Mouse (Mus musculus): ENCODE measurements around the gene Baiap2. TPM values are rescaled to one million over a fixed set of nuclear protein-coding genes. Genes with fewer than 3 reads are reported as not detected.

The Baiap2 gene
- total RNA-seq, 2 experiments from 2014 or later, result 4.4 to 12.0 TPM

DNA sequence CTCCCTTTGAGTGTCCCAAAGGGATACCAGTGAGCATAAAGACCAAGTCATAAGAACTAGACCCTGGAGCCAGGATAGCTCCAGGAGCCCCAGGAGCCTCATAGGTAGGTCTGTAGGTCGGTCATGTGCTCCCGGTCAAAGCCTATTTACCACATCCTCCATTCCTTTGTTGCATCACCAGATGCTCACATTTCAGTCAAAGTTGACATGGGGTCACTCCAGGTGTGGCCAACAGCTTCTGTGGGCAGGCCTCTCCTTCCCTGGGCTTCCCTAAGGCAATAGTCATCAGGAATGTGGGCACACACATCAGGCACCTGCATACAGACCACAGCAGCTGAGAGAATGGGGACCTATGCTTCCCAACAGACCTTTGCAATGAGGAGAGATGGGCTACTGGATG lies 25.3 kb downstream of the Baiap2 start:
- no peak for DNase-seq
- intact Hi-C loops (cut with DNase I), result no loop called here

DNA sequence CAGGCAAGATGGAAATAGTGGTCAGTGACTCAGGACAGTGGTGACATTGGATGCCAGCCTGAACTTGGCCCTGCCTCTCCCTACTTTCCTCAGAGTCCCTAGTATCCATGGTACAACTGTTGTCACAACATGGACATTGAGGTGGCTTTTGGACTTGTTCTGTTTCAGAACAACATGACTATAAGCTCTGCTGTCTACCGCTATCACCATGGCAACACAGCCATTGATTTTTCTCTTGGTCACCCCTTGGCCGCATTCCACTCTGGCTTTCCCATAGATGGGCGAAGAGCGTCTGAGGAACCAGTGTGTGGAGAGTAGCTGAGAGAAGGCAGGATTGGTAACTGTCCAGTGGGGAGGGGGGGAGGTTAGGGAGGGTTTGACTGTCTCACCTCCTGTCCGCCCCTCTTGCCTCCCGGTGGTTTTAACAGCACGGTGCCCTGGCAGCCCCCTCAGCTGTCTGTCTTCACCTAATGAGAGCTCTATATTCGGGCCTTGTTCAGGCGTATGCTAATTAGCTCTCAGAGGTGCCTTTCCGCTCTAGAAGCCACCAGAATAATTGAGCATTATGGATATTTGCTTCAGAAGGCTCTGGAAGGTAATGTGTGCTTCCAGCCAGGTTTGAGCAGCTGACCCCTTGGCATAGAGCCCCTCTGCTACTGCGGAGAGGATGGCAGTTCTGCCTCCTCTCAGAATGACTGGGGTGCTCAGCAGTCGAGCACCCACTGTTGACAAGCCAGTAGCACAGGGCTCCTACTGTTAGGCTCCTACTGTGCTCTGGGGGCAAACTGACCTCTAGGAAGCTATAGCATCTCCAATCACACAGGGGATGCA lies 27.7 kb downstream of the Baiap2 start:
- intact Hi-C loops (cut with DNase I), result no loop called here
- no peak for DNase-seq

DNA sequence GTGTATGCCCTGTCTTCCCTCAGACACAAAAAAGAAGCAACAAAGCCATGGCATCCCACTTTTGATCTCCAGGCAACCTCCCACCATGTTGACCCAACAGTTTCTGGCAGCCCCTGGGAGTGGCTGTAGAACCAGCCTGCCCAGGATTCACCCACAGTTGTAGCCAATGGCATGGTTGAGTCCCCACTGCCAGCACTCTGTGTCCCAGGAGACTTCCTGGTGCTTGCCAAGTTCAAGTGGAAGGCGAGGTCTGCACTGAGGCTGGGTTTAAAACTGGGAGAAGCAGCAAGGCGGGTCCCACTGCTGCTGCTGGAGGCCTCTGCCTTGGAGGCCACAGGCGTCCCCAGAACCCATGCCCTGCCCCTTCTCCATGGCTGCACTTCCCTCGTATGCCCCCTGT lies 31.2 kb downstream of the Baiap2 start:
- no peak for DNase-seq
- intact Hi-C loops (cut with DNase I), result no loop called here

DNA sequence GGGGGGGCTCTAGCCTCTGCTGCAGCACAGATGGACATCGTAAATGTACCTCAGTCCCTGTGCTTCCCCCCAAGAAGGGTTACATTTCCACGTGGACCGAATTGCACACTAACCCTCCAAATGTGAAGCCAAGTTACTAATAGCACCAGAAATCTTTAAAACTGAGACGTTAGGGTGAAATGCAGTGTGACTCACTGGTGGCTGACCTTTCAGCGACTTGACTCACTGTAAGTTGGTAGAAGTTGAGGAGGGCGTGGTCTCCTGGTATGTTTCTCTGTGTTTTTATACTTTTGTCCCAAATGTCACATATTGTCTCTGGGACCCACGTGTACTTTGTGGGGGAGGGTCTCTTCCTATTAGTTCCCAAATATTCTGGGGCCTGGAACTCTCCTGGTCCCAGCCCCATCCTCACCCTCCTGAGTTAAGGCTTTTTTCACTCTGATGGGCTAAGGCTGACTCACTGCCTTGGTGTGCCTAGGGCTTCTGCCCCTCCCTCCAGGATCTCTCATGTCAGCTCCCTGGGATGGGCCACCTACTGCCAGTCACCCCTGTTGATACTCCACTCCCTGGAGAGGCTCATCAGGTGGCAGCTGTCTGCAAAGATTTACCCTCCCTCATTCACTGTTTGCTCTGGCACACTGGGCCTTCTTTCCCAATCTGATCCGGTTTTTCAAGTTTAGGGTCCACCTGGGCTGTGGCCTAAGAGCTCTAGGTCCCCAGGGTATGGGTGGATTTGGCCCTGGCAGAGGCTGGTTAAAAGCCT lies 33.4 kb downstream of the Baiap2 start:
- intact Hi-C loops (cut with DNase I), result no loop called here

DNA sequence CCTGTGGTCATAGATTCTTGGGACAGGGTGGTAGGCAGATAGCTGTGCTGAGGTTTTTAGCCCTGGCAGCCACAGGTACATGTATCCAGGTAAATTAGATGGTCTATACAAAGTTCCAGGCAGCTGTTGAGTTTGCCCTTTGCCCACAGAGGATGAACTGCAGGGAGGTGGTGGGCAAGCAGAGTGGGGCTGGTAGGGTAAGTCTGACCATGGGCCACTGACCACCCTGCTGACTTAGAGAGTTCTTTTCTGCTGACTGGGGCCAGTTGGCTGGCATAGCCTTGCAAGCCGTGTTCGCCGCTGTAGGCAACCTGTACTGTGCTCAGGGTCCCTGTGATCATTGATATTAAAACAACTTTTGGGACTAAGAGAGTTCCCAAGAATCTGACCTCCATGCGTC lies 36.1 kb downstream of the Baiap2 start:
- intact Hi-C loops (cut with DNase I), result no loop called here
- DNase-seq, result no peak

More for the DNA sequence above, 33.4 kb downstream of the Baiap2 start:
- DNase-seq, result no peak

DNA sequence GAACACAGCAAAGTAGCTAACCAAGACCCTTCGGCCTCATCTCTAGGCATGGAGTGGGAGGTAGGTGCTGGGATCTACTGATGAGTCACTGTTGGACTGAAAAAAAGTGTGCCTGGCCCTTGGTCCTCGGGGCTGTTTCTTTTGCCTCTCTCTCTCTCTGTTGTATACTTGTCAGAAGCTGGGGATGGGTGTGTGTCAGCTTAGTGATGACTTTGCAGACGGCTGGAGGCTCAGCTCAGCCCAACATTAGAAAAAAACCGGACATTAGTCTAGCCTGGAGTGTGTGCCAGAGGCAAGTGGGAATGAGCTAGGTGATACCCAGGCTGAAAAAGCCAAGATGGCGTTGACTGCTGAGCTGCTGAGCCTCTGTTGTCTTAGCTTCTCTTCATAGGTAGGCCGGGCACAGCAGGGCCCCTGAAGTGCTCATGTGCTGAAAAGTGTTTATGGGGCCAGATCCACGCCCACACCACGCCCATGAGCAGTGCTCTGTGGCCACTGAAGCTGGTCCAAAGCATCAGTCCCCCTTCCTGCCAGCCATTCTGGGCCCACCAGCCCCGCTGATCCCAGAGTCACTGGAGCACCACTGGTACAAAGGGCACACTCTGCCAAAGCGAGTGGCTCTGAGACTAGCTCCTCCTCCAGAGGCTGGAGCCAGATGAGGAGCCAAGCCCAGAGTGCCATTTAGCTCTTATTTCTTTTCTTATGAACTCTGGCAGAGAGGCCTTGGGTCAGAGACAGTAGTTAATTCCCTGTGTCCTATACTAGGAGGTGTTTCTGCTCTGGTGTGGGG lies 37.2 kb downstream of the Baiap2 start:
- intact Hi-C loops (cut with DNase I), result no loop called here
- no peak for DNase-seq

DNA sequence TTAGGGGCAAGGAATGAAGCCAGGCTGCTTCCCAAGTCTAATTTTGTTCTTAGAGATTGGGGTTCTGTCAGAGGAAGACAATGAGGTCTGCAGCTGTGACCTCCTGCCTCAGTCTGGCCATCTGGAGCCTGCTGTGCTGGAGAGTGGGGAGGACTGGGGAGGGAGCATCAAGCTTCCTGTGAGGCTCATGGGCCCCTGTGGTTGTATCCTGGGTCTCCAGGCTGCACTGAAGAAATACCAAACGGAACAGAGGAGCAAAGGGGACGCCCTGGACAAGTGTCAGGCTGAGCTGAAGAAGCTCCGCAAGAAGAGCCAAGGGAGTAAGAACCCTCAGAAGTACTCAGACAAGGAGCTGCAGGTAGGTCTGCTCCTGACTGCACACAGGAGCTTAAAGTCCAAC lies 39.2 kb downstream of the Baiap2 start:
- intact Hi-C loops (cut with DNase I), result no loop called here

DNA sequence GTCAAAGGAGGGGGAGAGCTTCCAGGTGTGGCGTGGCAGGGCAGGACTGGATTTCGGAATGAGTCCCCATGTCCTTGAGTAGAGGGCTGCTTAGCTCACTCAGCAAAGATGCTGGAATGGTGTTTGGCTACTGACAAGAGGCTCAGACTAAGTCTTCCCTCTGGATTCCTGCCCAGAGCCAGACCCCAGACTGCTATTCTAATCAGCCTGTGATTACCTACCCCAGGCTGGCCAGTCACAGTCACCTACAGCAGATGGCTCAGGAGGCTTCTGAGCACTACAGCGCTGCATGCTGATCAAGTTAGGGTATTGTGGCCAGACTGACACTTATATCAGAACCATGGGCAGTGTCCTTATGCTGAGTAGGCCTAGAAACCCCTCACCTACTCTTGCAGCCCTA lies 39.7 kb downstream of the Baiap2 start:
- intact Hi-C loops (cut with DNase I), result no loop called here
- no peak for DNase-seq

More for the DNA sequence above, 39.2 kb downstream of the Baiap2 start:
- DNase-seq, result no peak

DNA sequence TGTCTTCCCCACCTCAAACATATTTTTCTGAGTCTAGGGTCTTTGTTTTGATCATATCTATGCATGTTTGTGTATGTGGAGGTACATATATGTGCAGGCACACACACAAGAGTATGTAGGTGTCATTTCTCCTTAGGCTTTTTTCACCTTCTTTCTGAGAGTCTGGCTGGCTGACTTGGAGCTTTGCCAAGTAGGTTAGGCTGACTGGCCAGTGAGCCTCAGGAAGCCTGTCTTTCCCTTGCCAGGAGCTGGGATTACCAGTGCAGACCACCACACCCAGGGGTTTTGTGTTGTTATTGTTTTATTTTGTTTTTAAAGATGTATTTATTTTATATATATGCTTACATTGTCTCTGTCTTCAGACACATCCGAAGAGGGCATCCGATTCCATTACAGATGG lies 40.6 kb downstream of the Baiap2 start:
- intact Hi-C loops (cut with DNase I), result no loop called here
- DNase-seq, result no peak

DNA sequence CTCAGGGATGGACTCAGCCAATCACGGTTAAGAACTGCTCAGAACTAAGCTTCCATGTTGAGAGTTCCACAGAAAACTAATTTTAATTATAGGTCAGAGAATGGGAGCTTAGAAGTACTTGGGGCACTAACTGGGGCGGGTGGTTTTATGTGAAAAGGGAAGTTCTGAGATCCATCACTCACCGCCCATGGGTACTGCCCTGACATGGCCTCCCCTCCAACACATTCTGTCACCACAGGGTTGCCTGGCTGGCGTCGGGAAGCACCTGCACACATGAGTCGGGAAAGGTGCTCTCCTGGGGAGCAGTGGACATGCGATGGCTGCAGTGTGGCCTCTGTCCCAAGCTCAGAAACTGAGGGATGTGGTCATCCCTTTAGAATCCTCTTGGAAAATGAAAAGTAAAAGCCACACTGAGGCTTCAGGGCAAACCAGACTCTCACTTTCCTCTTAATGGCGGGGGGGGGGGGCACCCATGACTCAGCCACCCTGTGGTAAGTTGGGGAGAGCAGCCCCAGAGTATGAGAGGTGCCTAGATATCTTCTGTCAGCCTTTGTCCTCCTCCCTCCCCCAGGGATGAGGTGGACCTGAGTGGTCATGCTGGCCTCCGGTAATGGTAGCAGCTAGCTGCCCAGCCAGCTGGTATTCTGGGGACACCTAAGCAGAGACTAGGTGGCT lies 44.3 kb downstream of the Baiap2 start:
- no peak for DNase-seq
- intact Hi-C loops (cut with DNase I), result no loop called here

DNA sequence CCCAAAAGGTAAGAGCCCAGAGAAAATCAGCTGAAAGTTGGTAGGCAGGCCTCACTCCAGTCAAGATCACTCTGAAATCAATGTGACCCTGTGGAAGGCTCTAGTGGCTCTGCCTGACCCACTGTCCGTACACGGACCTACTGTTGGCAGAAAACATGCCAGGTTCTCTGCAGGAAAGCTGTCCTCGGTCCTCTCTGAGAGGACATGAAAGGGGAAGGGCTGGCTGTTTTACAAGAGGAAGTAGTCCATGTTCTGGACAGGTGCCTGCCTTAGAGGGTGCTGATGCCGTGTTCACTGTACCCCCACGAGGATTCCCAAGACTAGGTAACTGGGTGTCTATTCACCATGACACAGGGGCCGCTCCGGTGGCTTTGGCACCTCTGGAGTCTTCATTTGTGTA lies 45.3 kb downstream of the Baiap2 start:
- DNase-seq, result no peak
- intact Hi-C loops (cut with DNase I), result no loop called here

DNA sequence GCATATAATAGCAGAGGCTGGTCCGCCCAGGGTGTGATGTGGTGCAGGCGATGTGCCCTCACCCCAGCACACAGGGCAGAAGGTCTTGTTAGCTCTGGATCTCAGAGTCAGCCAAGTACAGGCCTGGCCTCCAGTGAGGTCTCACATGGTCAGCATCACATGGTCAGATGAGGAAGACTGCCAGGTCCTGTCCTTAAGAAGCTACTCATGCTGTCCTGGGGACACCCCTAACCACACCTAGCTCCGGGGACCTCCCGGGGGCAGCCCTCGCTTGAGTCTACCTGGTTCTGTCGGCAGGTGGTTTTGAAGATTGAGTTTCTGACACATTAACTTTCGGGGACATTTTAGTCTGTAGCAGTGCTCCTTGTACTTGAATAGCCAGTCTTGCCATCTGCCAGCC lies 45.8 kb downstream of the Baiap2 start:
- intact Hi-C loops (cut with DNase I), result no loop called here
- DNase-seq, result peak in 1 of 2 experiments; percentile 28

DNA sequence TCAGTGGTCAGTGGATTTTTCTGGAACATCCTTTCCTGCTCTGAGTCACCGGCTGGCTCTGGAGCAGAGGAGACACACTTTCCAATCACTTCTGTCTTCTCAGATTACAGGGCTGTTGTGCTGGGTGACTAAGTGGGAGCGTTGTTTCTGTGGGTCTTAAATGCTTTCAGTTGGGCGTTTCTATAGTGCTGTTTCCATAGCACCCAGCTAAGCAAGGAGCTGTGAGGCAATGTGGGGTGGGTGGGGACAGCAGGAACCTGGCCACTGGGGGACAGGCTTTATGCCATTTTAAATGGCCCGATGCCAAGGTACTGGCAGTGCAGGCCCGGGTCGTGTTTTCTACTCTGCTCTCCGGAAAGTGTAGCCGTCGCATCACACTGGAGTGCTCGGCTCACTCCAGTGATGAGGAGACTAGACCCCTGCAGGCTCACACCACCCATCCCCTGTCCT lies 46.6 kb downstream of the Baiap2 start:
- intact Hi-C loops (cut with DNase I), result no loop called here
- DNase-seq, result peak; percentile 32 to 44

DNA sequence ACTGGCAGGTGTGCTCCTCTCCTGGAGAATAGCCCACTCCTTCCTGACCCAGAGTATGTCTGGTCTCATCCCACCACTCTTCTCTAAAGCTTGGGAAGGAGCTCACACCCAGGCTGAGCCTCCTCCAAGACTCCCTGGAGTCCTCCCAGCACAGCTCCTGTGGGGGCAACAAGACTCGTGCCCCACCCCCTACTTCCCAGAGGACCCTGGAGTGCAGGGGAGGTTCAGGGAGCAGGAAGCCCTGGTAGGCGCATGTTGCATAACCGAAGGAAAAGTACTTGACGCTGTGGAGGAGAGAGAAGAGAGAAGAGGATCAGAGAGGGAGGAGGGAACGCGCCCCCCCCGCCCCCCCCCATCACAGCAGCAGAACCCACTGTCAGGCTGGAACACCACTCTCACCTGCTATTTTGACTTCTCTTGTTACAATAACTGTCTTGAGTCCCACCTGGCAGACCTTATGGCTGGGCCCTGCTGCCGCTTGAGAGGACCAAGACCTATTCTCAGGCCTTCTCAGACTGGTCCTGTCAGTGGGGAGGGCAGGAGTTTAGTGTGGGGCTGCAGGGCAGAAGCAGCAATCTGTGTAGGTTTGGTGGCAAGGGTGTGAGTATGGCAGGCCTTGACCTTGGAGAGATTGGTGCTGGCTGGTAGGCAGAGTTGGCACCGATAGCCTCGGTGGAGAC lies 48.2 kb downstream of the Baiap2 start:
- intact Hi-C loops (cut with DNase I), result loop anchor here (1.0 to 5.0 kb wide), 3 partner anchors 55 to 488 kb away; no protein-coding TSS in a partner anchor
- no peak for DNase-seq

DNA sequence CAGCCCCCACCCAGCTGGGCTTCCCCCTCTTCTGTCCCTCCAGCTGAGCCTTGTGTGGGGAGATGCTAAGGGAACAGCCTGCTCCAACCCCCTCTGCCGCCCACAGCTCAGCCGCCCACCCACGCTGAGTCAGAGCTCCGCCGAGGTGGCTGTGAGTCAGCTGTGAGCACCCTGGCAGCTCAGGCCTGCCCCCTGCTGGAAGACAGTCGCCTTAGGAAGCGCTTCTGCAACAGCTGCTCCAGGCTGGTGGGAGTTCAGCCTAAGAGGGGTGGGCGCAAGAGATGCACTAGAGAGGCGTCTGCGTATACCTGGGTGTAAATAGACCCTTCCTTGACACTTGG lies 48.7 kb downstream of the Baiap2 start:
- intact Hi-C loops (cut with DNase I), result loop anchor here (1.0 to 5.0 kb wide), 3 partner anchors 56 to 489 kb away; no protein-coding TSS in a partner anchor
- peak; percentile 92 to 94 for DNase-seq

DNA sequence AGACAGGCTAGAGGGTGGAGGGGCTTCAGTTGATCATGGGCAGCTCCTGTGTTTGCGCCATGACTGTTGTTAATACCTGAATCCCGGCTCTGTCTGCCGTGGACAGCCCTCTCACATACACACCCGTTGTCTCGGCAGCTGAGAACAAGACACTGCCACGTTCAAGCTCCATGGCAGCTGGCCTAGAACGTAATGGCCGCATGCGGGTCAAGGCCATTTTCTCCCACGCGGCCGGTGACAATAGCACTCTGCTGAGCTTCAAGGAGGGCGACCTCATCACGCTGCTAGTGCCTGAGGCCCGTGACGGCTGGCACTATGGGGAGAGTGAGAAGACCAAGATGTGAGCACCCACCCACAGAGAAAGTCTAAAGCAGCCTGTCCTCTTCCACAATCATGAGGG lies 54.8 kb downstream of the Baiap2 start:
- no peak for DNase-seq
- intact Hi-C loops (cut with DNase I), result no loop called here

DNA sequence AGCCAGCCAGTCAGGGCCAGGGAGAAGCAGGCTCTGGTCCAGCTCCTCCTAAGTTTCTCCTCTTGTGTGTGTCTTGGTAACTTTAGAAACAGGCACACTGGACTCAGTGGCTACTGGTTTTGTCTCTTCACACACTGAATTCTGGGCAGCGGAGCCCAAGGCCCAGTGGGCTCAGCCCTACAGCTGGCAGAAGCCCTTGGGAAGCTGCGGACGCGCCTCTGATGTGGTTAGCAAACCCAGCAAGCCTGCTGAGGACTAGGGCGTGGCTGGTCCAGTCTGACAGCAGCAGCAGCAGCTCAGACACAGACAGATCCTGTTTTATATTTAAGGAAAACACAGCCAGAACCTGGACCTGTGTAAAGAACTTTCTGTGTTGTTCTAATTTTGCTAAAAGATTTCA lies 59.5 kb downstream of the Baiap2 start:
- DNase-seq, result no peak
- intact Hi-C loops (cut with DNase I), result no loop called here

DNA sequence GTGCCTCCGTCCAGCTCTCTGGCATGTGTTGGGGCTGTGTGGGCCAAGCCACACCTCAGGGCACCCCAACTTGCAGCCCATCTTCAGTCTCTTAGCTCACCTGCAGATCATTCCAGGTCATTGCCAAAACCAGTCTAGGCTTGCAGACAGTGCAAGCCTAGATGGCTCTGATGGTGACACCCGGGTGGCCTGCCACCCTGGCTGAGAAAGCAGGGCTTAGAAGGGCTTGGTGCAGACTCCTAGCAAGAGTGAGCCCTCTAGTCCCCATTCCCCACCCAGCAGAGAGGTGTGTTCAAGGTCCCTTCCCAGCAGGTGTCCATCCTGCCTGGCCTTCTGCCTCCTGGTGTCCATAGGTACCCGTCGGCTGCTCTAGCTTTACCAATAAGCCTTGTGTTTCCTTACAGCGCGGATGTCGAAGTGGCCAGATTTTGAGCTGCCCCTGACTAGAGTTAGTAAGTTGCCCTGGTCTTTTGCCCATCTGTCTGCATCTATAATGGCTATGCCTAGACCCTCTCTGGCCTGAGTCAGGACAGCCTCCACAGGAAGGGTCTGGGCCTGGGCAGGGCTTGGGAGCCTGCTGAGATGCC lies 60.2 kb downstream of the Baiap2 start:
- intact Hi-C loops (cut with DNase I), result no loop called here
- no peak for DNase-seq

DNA sequence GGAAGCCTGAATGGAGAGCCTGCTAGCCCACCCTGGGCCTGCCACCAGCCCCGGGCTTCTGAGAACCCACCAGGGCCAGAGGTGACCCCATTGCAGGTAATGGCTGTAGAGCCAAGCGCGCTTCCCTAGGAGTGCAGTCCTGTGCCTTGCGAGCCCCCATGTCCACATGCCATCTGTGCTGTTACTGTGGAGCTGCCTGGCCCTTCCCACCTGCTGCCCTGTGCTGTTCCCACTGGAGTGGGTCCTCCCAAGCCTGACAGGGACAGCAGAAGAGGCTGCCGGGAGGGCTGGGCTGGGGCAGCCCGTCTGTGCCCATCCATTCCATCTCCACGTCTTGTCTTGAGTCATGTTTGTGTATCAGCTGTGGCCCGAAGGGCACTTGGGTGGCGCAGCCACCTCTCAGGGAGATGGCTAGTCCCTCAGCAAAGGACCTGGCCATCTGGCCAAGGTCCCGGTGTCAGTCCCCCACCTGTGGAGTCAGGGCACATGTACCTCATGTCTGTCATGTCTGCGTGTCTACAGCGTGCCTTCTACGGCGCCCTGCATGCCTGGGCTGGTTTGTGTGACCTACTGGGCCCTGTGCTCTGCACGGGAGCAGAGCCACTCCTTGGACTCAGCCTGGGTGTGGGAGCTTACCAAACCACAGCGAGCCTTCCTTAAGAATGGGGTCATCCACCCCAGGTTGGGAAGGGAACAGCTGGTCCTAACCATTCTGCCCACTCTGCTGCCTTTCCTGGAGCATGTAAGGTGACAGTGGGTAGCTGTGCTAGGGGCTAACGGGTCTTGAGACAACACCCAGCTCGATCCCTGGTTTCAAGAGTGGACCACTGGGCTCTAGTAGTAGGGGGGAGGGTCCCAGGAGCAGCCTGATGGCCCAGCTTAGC lies 63.1 kb downstream of the Baiap2 start:
- no peak for DNase-seq
- intact Hi-C loops (cut with DNase I), result no loop called here

Measured in heart, postnatal 36 days (tissue).